Mouse (Mus musculus): Measurements from ENCODE around the gene Mri1. TPM values are rescaled to one million over a fixed set of nuclear protein-coding genes. Genes with fewer than 3 reads are reported as not detected.
A peak's percentile ranks its signal among the peaks of the same experiment; 100 is the strongest.

Mri1 gene
- polyA plus RNA-seq, 1 experiment = 23.2 TPM

DNA sequence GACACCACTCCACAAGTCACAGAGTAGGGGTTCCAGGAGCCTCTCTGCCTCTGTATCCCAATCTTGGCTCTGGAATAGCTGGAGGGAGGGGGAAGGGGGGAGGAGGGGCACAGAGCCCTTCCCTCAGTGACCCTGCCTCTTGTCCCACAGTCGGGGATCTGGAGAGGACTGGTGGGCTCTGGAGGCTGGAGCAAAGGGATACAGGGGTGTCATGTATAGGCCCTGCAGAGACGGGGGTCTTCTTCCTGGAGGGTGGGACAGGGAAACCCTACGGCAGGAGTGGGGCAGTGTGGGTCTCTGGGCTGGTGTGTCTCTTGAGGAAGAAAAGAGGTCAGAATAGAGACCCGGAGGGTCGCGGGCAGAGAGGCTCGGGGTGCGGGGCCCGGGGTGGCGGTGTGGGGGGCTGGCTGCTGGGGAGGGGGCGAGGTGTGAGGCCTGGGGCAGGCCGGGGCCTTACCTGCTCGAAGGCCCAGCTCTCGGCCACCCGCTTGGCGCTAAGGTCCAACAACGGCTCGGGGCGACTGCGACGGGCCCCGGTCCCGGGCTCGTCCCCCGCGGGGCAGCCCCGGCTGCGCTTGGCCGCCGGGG lies 20.6 kb downstream of the Mri1 start:
- no peak for TF ChIP-seq CTCF (IDR thresholded peaks at IDR 0.05; ENCODE audit: control insufficient read depth, insufficient read depth, insufficient read length)
- TF ChIP-seq CEBPB (IDR thresholded peaks at IDR 0.05; ENCODE audit: low read depth) = no peak
- TF ChIP-seq USF1 (IDR thresholded peaks at IDR 0.05; ENCODE audit: low read depth) = no peak
- no peak for TF ChIP-seq FOSL1 (IDR thresholded peaks at IDR 0.05; ENCODE audit: insufficient read depth, low read length, poor library complexity, severe bottlenecking)
- TF ChIP-seq MYOD1 (IDR thresholded peaks at IDR 0.05; ENCODE audit: control insufficient read depth, insufficient read length, low read depth) = no peak
- no peak for TF ChIP-seq MAX (IDR thresholded peaks at IDR 0.05)
- no peak for TF ChIP-seq MYOG (IDR thresholded peaks at IDR 0.05; ENCODE audit: control insufficient read depth, extremely low read depth, insufficient read length)
- peaks cover 21% of the 10 kb centered on the region for H3K79me2 ChIP-seq (ENCODE audit: control insufficient read depth, insufficient read depth)
- peak overlapping the region; percentile 91 for H3ac ChIP-seq (ENCODE audit: control insufficient read depth, insufficient read length, low read depth)
- H3K4me3 ChIP-seq (ENCODE audit: insufficient read depth, poor library complexity, severe bottlenecking) = peak overlapping the region; percentile 59
- H3K79me3 ChIP-seq (ENCODE audit: low read depth) = no peaks in the 10 kb centered on the region
- H3K27me3 ChIP-seq (ENCODE audit: control insufficient read depth, insufficient read depth, insufficient read length) = no peaks in the 10 kb centered on the region
- no peaks in the 10 kb centered on the region for H3K36me3 ChIP-seq (ENCODE audit: control insufficient read depth, insufficient read depth)

DNA sequence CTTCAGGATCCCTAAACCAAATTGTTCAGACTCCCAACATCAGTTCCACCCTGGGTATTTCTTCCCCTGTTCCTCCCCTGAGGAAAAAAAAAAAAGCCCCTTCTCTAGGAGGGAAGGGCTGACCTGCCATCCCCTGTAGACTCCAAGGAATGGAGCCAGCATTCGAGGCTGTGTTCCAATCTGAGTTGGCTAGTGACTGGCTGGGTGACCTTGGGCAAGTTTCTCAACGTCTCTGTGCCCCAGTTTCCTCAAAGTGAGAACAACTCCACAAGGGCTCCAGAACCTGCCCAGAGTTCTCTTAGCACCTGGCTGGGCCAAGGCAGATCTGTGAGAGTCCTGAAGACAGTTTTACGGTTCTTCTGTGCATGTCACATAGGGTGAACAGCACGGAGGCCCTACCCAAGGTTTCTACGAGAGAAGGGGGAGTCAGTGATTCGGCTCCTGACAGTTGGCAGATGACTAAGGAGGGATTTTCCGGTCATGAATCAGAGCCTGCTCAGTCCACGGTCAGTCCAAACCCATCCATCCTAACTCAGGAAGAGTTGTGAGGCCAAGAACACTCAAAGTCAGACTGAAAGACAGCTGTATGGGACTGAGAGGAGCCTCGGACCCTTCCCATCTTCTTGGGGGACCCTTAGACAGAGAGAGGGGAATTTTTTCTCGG lies 21.2 kb downstream of the Mri1 start:
- TF ChIP-seq MYOG (IDR thresholded peaks at IDR 0.05; ENCODE audit: control insufficient read depth, extremely low read depth, insufficient read length) = no peak
- TF ChIP-seq CEBPB (IDR thresholded peaks at IDR 0.05; ENCODE audit: low read depth) = no peak
- TF ChIP-seq USF1 (IDR thresholded peaks at IDR 0.05; ENCODE audit: low read depth) = no peak
- Histone ChIP-seq H3K79me2 (ENCODE audit: control insufficient read depth, insufficient read depth) (peaks cover 21% of the 10 kb centered on the region), H3K79me3 (ENCODE audit: low read depth) (no peaks in the 10 kb centered on the region), H3K36me3 (ENCODE audit: control insufficient read depth, insufficient read depth) (peaks cover 3% of the 10 kb centered on the region), H3K27me3 (ENCODE audit: control insufficient read depth, insufficient read depth, insufficient read length) (no peaks in the 10 kb centered on the region), H3K4me3 (ENCODE audit: insufficient read depth, poor library complexity, severe bottlenecking) (peak overlapping the region; percentile 59), H3ac (ENCODE audit: control insufficient read depth, insufficient read length, low read depth) (peak overlapping the region; percentile 91)

DNA sequence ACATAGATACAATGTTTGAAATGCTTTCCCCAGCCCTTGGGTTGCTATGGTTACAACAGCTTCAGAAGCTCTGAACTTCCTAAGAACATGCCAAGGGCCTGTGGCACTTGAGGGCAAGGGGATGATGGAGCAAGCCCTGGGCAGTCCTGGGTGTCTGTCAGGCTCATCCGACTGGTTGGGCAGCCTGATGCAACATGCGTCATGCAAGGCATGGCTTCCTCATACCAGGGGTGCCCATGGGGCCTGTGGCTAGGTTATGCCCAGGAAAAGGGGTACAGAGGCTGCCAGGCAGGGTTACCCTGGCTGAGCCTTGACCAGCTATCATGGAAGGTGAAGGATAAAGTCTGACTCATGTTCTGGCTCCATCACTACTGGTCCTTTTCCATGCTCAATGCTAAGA lies 24.1 kb downstream of the Mri1 start:
- no peak overlapping the region for H3ac ChIP-seq (ENCODE audit: control insufficient read depth, insufficient read length, low read depth)
- no peaks in the 10 kb centered on the region for H3K27me3 ChIP-seq (ENCODE audit: control insufficient read depth, insufficient read depth, insufficient read length)
- H3K79me3 ChIP-seq (ENCODE audit: low read depth) = no peaks in the 10 kb centered on the region
- H3K4me3 ChIP-seq (ENCODE audit: insufficient read depth, poor library complexity, severe bottlenecking) = no peak overlapping the region
- TF ChIP-seq CEBPB (IDR thresholded peaks at IDR 0.05; ENCODE audit: low read depth) (no peak), MYOD1 (IDR thresholded peaks at IDR 0.05; ENCODE audit: control insufficient read depth, insufficient read length, low read depth) (no peak), MYOG (IDR thresholded peaks at IDR 0.05; ENCODE audit: control insufficient read depth, extremely low read depth, insufficient read length) (no peak), FOSL1 (IDR thresholded peaks at IDR 0.05; ENCODE audit: insufficient read depth, low read length, poor library complexity, severe bottlenecking) (no peak), MAX (IDR thresholded peaks at IDR 0.05) (no peak), CTCF (IDR thresholded peaks at IDR 0.05; ENCODE audit: control insufficient read depth, insufficient read depth, insufficient read length) (no peak), USF1 (IDR thresholded peaks at IDR 0.05; ENCODE audit: low read depth) (no peak)
- H3K36me3 ChIP-seq (ENCODE audit: control insufficient read depth, insufficient read depth) = peaks cover 11% of the 10 kb centered on the region
- H3K79me2 ChIP-seq (ENCODE audit: control insufficient read depth, insufficient read depth) = peaks cover 21% of the 10 kb centered on the region

DNA sequence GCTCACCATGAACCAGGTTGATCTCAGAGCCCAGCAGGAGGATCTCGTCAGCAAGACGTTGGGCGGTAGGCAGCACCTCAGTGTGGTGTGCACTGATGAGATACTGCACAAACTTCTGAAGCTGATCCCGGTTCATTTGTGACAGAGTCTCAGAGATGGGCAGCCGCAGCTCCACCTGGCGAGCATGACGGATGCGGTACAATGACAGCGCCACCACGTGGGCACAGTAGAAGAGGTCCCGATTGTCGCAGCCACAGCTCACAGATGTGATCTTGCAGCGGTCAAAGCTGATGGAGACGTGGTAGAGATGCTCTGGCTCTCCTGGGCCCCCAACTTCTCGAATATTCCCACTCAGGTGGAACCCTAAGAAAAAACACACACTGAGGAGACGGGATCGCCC lies 26.4 kb downstream of the Mri1 start:
- no peaks in the 10 kb centered on the region for H3K27me3 ChIP-seq (ENCODE audit: control insufficient read depth, insufficient read depth, insufficient read length)

DNA sequence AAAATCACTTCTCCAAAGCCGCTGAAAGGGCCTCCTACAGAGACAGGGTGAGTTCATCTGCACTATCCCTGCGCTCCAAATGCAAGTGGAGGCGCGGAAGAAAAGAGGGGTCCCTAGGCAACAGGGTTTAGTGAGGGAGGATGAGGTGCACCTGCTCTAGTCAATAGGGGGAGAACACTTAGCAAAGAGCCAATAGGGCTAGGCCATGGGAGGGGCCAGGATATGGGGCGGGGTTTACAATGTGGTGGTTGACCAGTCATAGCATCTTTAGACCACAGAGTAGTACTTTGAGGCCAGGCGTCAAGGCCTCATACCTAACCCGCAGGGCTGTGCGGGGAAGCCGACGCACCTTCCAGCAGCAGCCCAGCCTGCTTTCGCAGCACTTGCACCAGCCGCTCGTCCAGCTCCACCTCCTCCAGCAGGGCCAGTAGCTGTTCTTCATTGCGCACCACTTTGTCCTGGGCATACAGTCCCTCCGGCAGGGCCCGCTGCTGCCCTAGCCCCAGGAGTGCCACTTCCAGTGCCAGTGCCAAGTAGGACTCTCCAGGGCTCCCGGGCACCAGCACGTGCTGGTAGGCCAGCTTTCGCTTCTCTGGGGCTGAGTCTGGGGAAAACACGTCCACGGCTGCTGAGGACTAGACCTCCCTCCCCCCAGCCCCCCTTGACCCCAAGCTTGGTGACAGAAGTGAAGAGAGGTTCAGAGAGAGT lies 33.6 kb downstream of the Mri1 start:
- no peak overlapping the region for H3K4me3 ChIP-seq (ENCODE audit: insufficient read depth, poor library complexity, severe bottlenecking)
- H3ac ChIP-seq (ENCODE audit: control insufficient read depth, insufficient read length, low read depth) = no peak overlapping the region
- no peaks in the 10 kb centered on the region for H3K79me3 ChIP-seq (ENCODE audit: low read depth)
- H3K27me3 ChIP-seq (ENCODE audit: control insufficient read depth, insufficient read depth, insufficient read length) = no peaks in the 10 kb centered on the region
- no peak for TF ChIP-seq MAX (IDR thresholded peaks at IDR 0.05)
- no peak for TF ChIP-seq USF1 (IDR thresholded peaks at IDR 0.05; ENCODE audit: low read depth)
- no peak for TF ChIP-seq CEBPB (IDR thresholded peaks at IDR 0.05; ENCODE audit: low read depth)
- TF ChIP-seq FOSL1 (IDR thresholded peaks at IDR 0.05; ENCODE audit: insufficient read depth, low read length, poor library complexity, severe bottlenecking) = no peak
- TF ChIP-seq CTCF (IDR thresholded peaks at IDR 0.05; ENCODE audit: control insufficient read depth, insufficient read depth, insufficient read length) = no peak
- TF ChIP-seq MYOD1 (IDR thresholded peaks at IDR 0.05; ENCODE audit: control insufficient read depth, insufficient read length, low read depth) = no peak
- TF ChIP-seq MYOG (IDR thresholded peaks at IDR 0.05; ENCODE audit: control insufficient read depth, extremely low read depth, insufficient read length) = no peak
- no peaks in the 10 kb centered on the region for H3K79me2 ChIP-seq (ENCODE audit: control insufficient read depth, insufficient read depth)
- H3K36me3 ChIP-seq (ENCODE audit: control insufficient read depth, insufficient read depth) = peaks cover 34% of the 10 kb centered on the region

More for the DNA sequence above, 26.4 kb downstream of the Mri1 start:
- Histone ChIP-seq H3K79me3 (ENCODE audit: low read depth) (no peaks in the 10 kb centered on the region), H3K4me3 (ENCODE audit: insufficient read depth, poor library complexity, severe bottlenecking) (no peak overlapping the region), H3K79me2 (ENCODE audit: control insufficient read depth, insufficient read depth) (peaks cover 12% of the 10 kb centered on the region), H3K36me3 (ENCODE audit: control insufficient read depth, insufficient read depth) (peaks cover 19% of the 10 kb centered on the region), H3ac (ENCODE audit: control insufficient read depth, insufficient read length, low read depth) (no peak overlapping the region)
- no peak for TF ChIP-seq FOSL1 (IDR thresholded peaks at IDR 0.05; ENCODE audit: insufficient read depth, low read length, poor library complexity, severe bottlenecking)
- TF ChIP-seq CEBPB (IDR thresholded peaks at IDR 0.05; ENCODE audit: low read depth) = no peak
- TF ChIP-seq MYOD1 (IDR thresholded peaks at IDR 0.05; ENCODE audit: control insufficient read depth, insufficient read length, low read depth) = no peak
- no peak for TF ChIP-seq MYOG (IDR thresholded peaks at IDR 0.05; ENCODE audit: control insufficient read depth, extremely low read depth, insufficient read length)
- TF ChIP-seq MAX (IDR thresholded peaks at IDR 0.05) = no peak
- no peak for TF ChIP-seq USF1 (IDR thresholded peaks at IDR 0.05; ENCODE audit: low read depth)
- peak; percentile 52 for TF ChIP-seq CTCF (IDR thresholded peaks at IDR 0.05; ENCODE audit: control insufficient read depth, insufficient read depth, insufficient read length)

Measured in C2C12 (cell line).